Mouse (Mus musculus) ES-E14 (cell line): Measurements from ENCODE around the gene Ubxn10.

Experiments used
- HCFC1 ChIP-seq: IDR thresholded peaks from 2 replicates; pipeline ENCODE4 v1.6.1; 2012; ENCODE audit warnings: low read length, inconsistent platforms, borderline replicate concordance; ENCODE audit not compliant: insufficient read depth
- MAFK ChIP-seq: IDR thresholded peaks from 2 replicates; pipeline ENCODE4 v1.6.1; 2014; ENCODE audit warnings: mild to moderate bottlenecking, low read depth, low read length, inconsistent platforms; ENCODE audit not compliant: insufficient read depth
- ZNF384 ChIP-seq: IDR thresholded peaks from 2 replicates; pipeline ENCODE4 v1.6.1; 2012; ENCODE audit warnings: low read depth, low read length, inconsistent platforms

DNA sequence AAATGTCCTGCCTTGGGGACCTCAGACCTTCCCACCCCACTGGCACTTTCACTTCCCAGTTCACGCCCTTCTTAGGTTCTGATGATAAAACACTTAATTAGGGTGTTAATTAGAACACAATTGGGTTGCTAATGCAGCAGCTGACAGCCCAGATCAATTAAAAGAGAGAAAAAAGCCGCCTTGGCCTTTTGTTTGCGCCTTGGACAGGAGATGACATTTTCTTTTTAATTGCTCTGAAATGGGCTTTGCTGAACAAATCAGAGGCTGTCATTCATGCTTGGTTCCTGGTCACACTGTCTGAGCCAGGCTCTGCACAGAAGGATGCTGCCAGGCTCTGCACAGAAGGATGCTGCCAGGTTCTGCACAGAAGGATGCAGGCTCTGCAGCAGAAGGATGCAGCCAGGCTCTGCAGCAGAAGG is 47.9 kb downstream of the Ubxn10 start:
- TF ChIP-seq ZNF384 (no peak), HCFC1 (no peak), MAFK (no peak)
